Mouse (Mus musculus) heart, postnatal 14 days (tissue): ENCODE results near the gene Lcp2. TPM values are rescaled to one million over a fixed set of nuclear protein-coding genes. Genes with fewer than 3 reads are reported as not detected.
"Not testable (repeated sequence)": the region's sequence is repeated elsewhere in the genome, so short reads cannot be mapped to it uniquely, and the experiment has no call there.

Source experiments
- DNase-seq, 2 experiments: peaks; one replicate each; pipeline ENCODE4 v3.0.0; 2021 to 2022
- intact Hi-C: fragments of 180-260 bp; cut with DNase I; formaldehyde crosslinking; loops from one replicate; pipeline ENCODE4 v1.15.1; 2025
- total RNA-seq, 2 experiments: library from RNA; stranded (reverse); gene quantifications; 2 replicates each; pipeline ENCODE4 v1.2.3; 2021

Lcp2 gene
- total RNA-seq, 2 experiments from 2014 or later, result 3.0 to 4.9 TPM

DNA sequence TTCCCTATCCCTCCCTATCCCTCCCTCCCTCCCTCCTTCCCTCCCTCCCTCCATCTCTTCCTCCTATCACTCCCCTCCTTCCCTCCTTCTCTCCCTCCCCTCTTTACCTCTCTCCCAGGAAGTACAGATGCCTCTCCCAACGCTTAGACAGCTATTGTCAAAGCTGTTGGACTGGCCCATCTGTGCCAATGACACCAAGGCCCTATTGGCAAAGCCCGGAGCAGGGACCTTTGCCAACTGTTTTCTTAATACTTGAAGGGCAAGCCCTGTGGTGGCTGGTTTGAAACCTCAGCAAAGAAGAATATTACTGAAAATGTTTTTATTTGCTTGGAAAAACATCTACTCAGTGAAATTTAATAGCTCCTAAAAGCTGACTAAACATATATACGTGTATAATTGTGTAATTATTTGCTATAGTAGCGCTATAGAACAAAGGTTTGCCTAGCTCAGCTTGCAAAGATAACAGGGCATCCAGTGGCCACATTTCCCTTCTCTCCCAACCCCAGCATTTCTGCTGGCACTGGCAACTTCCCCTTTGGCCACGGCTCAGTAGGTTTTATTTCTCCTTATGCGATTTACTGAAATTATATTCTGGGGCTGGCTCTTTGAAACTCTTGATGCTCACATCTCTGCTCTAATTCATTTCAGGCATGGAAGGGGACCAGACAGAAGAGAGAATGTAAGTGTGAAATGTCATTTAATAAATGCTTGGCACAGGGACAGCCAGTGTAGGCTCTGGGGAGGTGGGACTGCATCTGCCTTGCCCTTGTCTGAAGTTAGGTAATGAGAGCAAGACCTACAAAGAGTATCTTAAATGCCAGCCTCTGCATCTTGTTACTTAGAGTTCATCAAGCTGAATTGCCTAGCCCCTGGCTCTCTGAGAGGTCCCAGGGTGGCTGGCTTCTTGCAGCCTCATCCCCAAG is 33.1 kb downstream of the Lcp2 start:
- intact Hi-C loops, result loop anchor here (10.0 kb wide), 1 partner anchor 155 kb away; no protein-coding TSS in a partner anchor
- DNase-seq, result no peak

DNA sequence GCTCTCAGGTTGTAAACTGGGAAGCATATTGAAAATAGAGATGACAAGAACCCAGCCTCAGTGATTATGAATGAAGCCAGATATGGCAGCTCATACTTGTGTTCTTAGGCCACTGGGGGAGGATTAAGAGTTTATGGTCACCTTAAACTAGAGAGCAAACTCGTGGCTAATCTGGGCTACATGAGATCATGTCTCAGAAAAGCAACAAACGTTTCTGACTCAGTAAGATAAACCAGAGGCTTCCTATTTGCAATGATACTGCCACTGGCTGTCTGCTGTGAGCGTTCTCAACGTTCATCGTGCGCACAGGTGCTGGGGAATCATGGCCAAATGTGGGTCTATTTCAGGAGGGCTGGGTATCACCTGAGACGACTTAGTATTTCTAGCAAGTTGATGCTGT is 37.1 kb downstream of the Lcp2 start:
- intact Hi-C loops, result loop anchor here (10.0 kb wide), 1 partner anchor 159 kb away; no protein-coding TSS in a partner anchor
- DNase-seq, result no peak

- DNase-seq, result no peak
- intact Hi-C loops, result loop anchor here (10.0 kb wide), 1 partner anchor 160 kb away; no protein-coding TSS in a partner anchor
These were observed 37.9 kb downstream of the Lcp2 start for GRCm38 (mm10) chr11:34084639-34085038.

- DNase-seq, result no peak
- intact Hi-C loops, result loop anchor here (10.0 kb wide), 1 partner anchor 161 kb away; no protein-coding TSS in a partner anchor
These were observed 39.5 kb downstream of the Lcp2 start for GRCm38 (mm10) chr11:34086164-34086751.

DNA sequence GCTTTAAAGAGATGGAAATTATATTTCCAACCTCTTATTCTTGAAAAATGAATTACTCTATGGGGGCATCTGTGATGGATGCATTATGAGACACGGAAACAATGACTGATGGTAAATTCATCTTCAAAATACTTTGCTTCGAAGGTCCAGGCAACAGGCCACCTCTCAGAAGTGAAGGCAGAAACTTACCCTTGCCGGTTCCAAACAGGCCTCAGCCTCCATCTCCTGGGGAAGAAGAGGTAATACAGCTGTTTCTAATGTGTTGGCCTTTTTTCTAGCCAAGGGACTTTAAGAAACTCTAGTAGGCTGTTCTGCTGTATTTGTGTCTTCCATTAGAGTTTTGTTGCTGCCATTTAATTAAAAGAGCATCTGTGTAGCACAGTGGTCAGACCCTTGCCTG is 40.3 kb downstream of the Lcp2 start:
- peak in 1 of 2 experiments; percentile 15 for DNase-seq
- intact Hi-C loops, result loop anchor here (10.0 kb wide), 1 partner anchor 162 kb away; no protein-coding TSS in a partner anchor

- no peak for DNase-seq
- intact Hi-C loops, result no loop called here
These were observed 51.7 kb downstream of the Lcp2 start, which contains the start of gene 4930469K13Rik for GRCm38 (mm10) chr11:34098422-34098821. TSS of gene 4930469K13Rik (minus strand) at chr11:34098554.

- intact Hi-C loops, result no loop called here
- DNase-seq, result no peak
These were observed 55.1 kb downstream of the Lcp2 start for GRCm38 (mm10) chr11:34101827-34102226.

GRCm38 (mm10) chr11:34104919-34105318 is 58.2 kb downstream of the Lcp2 start:
- no peak for DNase-seq
- intact Hi-C loops, result no loop called here

DNA sequence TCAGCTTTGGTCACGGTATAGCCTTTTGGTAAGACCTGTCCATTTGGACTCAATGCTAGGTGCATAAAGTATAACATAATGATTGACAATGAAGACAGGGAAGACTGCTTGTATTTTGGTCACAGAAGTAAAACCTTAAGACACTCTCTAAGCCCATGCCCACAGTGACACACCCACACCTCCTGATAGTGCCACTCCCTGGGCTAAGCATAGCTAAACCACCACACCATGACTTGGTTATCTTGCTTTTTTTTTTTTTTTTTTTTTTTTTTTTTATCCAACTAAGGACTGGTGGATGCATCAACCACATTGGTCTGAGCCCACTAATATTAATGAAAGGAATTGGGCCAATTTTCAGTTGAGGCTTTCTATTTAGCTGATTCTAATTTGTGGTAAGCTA is 62.5 kb downstream of the Lcp2 start:
- intact Hi-C loops, result no loop called here
- no peak for DNase-seq

DNA sequence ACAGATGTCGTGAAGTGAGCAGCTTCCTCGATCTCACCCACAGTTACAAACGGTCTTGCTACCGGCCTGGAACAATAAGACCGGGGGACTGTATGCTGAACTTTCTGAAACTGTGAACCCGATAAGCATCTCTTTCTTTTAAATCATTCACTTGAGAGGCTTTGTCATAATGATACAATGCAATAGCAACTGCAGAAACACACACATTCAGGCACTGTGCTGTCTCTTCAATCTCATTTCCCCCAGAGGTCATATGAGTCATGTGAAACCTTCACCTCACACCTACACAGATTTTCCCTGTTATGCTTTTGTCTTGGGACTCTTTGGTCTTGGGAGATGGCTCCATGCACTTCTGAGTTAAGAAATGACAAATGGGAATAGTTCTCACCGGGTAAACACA is 65.2 kb downstream of the Lcp2 start:
- intact Hi-C loops, result no loop called here
- DNase-seq, result no peak

DNA sequence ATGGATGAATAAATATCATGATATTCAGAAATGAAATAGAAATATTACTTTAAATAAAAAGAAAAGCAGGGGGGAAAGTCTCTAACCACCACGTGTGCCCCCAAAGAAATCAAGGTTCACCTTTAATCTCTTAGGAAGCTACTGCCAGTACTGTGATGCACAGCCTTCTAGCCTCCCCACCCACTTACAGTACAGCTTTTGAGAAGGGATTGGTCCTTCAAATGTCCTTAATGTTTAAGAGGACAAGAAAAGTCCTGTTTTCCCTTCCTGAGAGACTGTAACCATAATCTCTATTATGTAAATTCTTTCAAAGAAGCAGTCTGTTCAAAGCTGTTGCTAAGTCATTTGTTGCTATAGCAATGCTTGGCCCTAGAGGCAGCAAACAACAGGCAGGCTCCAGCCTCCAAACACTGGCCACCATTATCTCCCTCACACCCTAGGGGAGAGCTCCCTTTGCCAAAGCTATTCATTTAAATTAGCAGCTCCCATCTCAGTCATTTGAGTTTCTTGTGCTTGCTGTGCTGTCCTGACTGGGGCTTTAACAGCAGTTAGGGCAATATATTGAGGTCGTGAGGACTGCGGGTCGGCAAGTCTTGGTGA is 66.2 kb downstream of the Lcp2 start:
- no peak for DNase-seq
- intact Hi-C loops, result no loop called here

- intact Hi-C loops, result no loop called here
- no peak for DNase-seq
These were observed 67.0 kb downstream of the Lcp2 start for GRCm38 (mm10) chr11:34113760-34114159.

- peak in 1 of 2 experiments; percentile 16 for DNase-seq
- intact Hi-C loops, result no loop called here
These were observed 69.9 kb downstream of the Lcp2 start for GRCm38 (mm10) chr11:34116572-34117135.

- intact Hi-C loops, result no loop called here
- DNase-seq, result no peak
These were observed 70.9 kb downstream of the Lcp2 start for GRCm38 (mm10) chr11:34117581-34117980.

GRCm38 (mm10) chr11:34118319-34118718 is 71.6 kb downstream of the Lcp2 start:
- intact Hi-C loops, result no loop called here
- DNase-seq, result no peak

GRCm38 (mm10) chr11:34123147-34123546 is 76.4 kb downstream of the Lcp2 start:
- peak; percentile 26 to 53 for DNase-seq

DNA sequence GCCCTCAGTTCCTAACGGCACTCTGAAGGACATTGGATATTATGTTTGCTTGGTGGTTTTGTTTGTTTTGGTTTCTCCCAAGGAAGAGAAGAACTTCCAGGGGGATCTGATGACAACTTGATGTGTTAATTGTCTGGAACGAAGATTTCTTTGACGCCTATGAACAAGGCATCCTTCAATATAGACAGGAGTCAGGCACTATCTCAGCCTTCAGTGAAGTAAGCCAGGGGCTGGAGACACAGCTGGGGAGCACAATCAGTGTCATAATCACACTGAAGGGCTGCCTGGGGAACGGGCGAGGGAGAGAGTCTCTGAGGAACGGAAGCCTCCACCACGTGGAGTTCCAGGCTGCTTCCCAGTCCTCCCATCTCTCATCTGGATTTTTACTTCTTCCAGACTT is 78.1 kb downstream of the Lcp2 start:
- intact Hi-C loops, result no loop called here
- DNase-seq, result no peak

More at GRCm38 (mm10) chr11:34123147-34123546, 76.4 kb downstream of the Lcp2 start:
- intact Hi-C loops, result loop anchor here (2.0 kb wide), 1 partner anchor 90 kb away; no protein-coding TSS in a partner anchor

GRCm38 (mm10) chr11:34125727-34126126 is 79.0 kb downstream of the Lcp2 start:
- DNase-seq, intact Hi-C loops: not testable (repeated sequence)

DNA sequence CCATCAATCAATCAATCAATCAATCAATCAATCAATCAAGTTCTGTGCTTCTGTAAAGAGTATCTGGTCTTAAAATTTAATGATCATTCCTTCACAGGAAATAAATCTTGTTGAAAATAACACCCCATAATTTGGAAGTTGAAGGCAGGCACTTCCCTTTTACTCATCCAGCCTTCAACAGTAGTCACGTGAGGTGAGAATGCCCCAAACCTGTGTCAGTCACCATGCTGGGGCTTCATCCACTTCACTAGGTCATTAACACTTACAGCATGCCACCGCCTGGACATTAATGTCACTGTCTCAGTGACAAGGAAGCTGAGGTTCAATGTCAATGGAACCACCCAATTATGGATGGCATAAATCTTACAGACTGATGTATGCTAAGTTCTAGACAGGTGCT is 81.7 kb downstream of the Lcp2 start:
- DNase-seq, result no peak
- intact Hi-C loops, result no loop called here

DNA sequence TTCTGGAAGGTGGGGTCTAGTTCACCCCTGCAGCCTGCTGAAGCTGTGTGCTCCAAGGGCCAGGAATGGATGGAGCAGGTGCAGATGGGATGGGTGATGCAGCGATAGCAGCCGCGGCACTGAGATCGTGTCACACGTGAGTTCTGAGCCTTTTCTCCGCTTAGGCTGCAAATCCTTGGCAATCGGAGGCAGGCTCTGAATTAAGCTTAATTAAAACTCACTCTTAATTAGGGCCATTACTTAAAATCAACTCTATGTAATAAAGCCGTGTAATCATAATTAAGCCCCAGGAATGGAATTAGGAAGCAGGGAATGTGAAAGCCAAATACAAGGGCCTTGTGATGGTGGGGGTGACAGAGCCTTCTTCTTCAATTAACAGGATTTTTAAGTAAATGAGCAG is 92.6 kb downstream of the Lcp2 start:
- no peak for DNase-seq
- intact Hi-C loops, result no loop called here
